Mouse (Mus musculus) lung, postnatal 0 days (tissue): ENCODE data around the gene Ralgapa2. TPM values are rescaled to one million over a fixed set of nuclear protein-coding genes. Genes with fewer than 3 reads are reported as not detected.

Experiments
- ATAC-seq: fragments of 200-750 bp; cut with Nextera tagmentation; 2 replicates; pipeline ENCODE4 v1.8.0; 2017; ENCODE audit warnings: moderate library complexity
- DNase-seq: peaks from one replicate; pipeline ENCODE4 v3.0.0-alpha.2; 2016; ENCODE audit warnings: low spot score
- H3K27ac ChIP-seq: fragments of 300-500 bp; sonication (generic); 2 replicates; pipeline ENCODE4 v1.5.1; 2014; ENCODE audit warnings: antibody characterized with exemption, mild to moderate bottlenecking, low read length, mixed read lengths
- H3K27me3 ChIP-seq: fragments of 300-500 bp; sonication (generic); replicated peaks from 2 replicates; pipeline ENCODE4 v1.6.1; 2014; ENCODE audit warnings: low read length, mixed read lengths; ENCODE audit not compliant: insufficient read depth
- H3K36me3 ChIP-seq: fragments of 300-500 bp; sonication (generic); 2 replicates; pipeline ENCODE4 v1.6.1; 2014; ENCODE audit warnings: low read length, mixed read lengths; ENCODE audit not compliant: insufficient read depth
- H3K4me1 ChIP-seq: fragments of 300-500 bp; sonication (generic); 2 replicates; pipeline ENCODE4 v1.6.1; 2014; ENCODE audit warnings: antibody characterized with exemption, low read depth, low read length, mixed read lengths; ENCODE audit not compliant: insufficient read depth
- H3K4me2 ChIP-seq: fragments of 300-500 bp; sonication (generic); replicated peaks from 2 replicates; pipeline ENCODE4 v1.6.1; 2014; ENCODE audit warnings: low read depth, mild to moderate bottlenecking, low read length, moderate library complexity, mixed read lengths
- H3K4me3 ChIP-seq: fragments of 300-500 bp; sonication (generic); 2 replicates; pipeline ENCODE4 v1.5.1; 2014; ENCODE audit warnings: low read depth, low read length
- H3K9ac ChIP-seq: fragments of 300-500 bp; sonication (generic); replicated peaks from 2 replicates; pipeline ENCODE4 v1.6.1; 2014; ENCODE audit warnings: low read depth, mild to moderate bottlenecking
- H3K9me3 ChIP-seq: fragments of 300-500 bp; sonication (generic); 2 replicates; pipeline ENCODE4 v1.6.1; 2016; ENCODE audit warnings: low read length, mixed read lengths
- CTCF ChIP-seq: IDR thresholded peaks from 2 replicates; pipeline ENCODE4 v1.5.1; 2016; ENCODE audit warnings: antibody characterized with exemption, mild to moderate bottlenecking
- EP300 ChIP-seq: IDR thresholded peaks from 2 replicates; pipeline ENCODE4 v1.6.1; 2016; ENCODE audit warnings: antibody characterized with exemption, mild to moderate bottlenecking, control low read depth
- WGBS: fragments of 180-500 bp; shearing (Covaris S2); extraction: QIAGEN DNeasy Blood & Tissue Kit; methylation state at CpG from one replicate; pipeline ENCODE4 v1.1.7; 2014; 5-methylcytosine and 5-hydroxymethylcytosine counted together
- polyA plus RNA-seq: library from polyadenylated mRNA; unstranded; fragments of >200 nt; fragmentation: Nextera tagmentation; extraction: Ambion mirVana; gene quantifications from 2 replicates; pipeline ENCODE4 v1.2.1, GENCODE M21; 2015

The Ralgapa2 gene
- polyA plus RNA-seq, 1 experiment from 2014 or later, result 9.1 TPM

- Histone ChIP-seq H3K9ac (no peak within 1 kb of the TSS), H3K4me1 (peaks cover 22% of the 10 kb centered on the region), H3K27me3 (peaks cover 82% of the 10 kb centered on the region), H3K36me3 (no peaks in the 10 kb centered on the region), H3K9me3 (no peaks in the 10 kb centered on the region), H3K27ac (no peak within 1 kb of the TSS), H3K4me3 (peak within 1 kb of the TSS; percentile 41), H3K4me2 (peak within 1 kb of the TSS; percentile 87)
- TF ChIP-seq EP300 (no peak), CTCF (no peak)
- DNase-seq (peak; percentile 22), ATAC-seq (peak; percentile 33; the same call in 1 of the 2 replicates)
- WGBS, result under 1% methylated on average over 75 of the region's 86 CpGs
These were observed 290.8 kb downstream of the Ralgapa2 start, which contains the start of gene Insm1 for GRCm38 (mm10) chr2:146221076-146221928. Insm1 (plus strand) TSS chr2:146221921.

DNA sequence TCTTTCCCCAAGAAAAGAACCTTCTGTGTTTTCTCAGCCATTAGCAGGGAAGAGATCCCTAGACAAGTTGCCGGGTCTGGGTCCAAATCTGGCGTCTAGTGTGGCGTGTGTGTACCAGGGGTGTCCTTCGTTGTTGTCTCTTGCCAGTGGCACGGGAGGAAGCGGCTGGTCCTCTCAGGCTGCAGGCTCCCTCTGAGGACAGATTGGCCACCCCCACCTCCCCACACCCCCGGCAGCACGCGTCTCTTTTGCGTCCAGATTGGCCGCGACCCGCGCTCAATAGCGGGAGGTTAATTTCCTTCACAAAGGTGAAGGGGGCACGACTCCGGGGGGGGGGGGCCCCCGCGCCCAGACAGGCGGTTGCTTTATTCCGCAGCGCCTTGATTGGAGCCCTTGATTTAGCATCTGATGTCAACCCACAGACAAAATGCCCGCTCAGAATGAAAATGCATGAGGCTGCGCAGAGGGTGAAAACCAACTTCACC lies 291.5 kb downstream of the Ralgapa2 start:
- H3K4me3 ChIP-seq, result no peak overlapping the region; the same call in 1 of the 2 replicates
- H3K4me2 ChIP-seq, result no peak overlapping the region
- no peaks in the 10 kb centered on the region for H3K36me3 ChIP-seq
- peaks cover 22% of the 10 kb centered on the region for H3K4me1 ChIP-seq
- H3K27me3 ChIP-seq, result peaks cover 82% of the 10 kb centered on the region
- H3K27ac ChIP-seq, result no peak overlapping the region
- no peak overlapping the region for H3K9ac ChIP-seq
- DNase-seq, result no peak
- no peak for ATAC-seq
- TF ChIP-seq EP300 (no peak), CTCF (no peak)
- 2% methylated on average over 24 of the region's 24 CpGs for WGBS
- no peaks in the 10 kb centered on the region for H3K9me3 ChIP-seq

DNA sequence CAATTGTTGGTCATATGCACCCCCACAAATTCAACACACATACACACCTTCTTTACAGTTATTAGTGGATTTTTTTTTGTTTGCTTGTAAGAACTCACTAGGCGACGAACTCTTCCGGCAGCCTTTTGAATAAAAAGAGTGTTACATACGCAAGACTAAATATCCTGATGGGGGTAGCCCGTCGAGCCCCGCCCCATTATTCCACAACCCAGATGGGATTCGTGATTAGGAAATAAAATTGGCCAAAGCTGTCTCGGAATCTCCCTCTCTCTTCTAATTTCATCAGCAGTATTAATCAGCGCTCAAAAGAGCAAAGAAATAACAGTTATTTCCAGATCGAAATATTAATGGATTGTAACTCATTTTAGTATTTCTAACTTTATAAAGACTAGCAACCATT lies 292.4 kb downstream of the Ralgapa2 start:
- peaks cover 22% of the 10 kb centered on the region for H3K4me1 ChIP-seq
- H3K27ac ChIP-seq, result no peak overlapping the region
- no peak for DNase-seq
- peaks cover 83% of the 10 kb centered on the region for H3K27me3 ChIP-seq
- WGBS, result 11% methylated on average over 11 of the region's 11 CpGs
- ATAC-seq, result no peak
- no peak overlapping the region for H3K9ac ChIP-seq
- H3K4me2 ChIP-seq, result no peak overlapping the region
- TF ChIP-seq CTCF (no peak), EP300 (no peak)
- H3K4me3 ChIP-seq, result no peak overlapping the region
- H3K36me3 ChIP-seq, result no peaks in the 10 kb centered on the region
- no peaks in the 10 kb centered on the region for H3K9me3 ChIP-seq

DNA sequence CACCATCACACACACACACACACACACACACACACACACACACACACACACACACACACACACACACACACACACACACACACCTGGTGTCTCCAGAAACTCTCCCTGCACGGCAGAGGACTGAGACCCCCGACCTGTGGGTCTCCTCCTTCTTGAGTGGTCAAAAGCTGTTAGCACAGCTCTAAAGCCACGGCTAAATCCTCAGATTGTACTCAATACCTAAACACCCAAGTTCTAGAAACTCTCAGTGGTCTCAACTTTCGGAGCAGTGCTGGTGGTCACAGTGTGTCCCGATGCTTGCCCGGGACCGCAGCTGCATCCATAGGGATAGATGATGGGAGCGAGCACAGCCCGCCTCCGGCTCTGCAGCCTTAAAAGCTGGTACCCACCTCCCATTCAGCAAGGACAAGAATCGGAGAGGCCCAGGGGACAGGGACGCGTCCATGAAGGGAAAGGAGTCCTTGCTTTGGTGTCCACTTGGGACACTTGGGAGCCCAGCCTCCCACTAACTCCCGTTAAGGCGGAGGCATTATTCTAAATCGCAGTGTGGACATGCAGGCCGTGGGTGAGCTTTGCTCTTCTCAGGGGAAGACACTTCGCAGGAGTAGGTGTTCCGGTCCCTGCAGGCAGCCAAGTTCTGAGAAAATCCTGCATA lies 293.1 kb downstream of the Ralgapa2 start:
- ATAC-seq (no peak), DNase-seq (no peak)
- Histone ChIP-seq H3K36me3 (no peaks in the 10 kb centered on the region), H3K9ac (no peak overlapping the region), H3K4me1 (peaks cover 22% of the 10 kb centered on the region), H3K27ac (no peak overlapping the region), H3K27me3 (peaks cover 75% of the 10 kb centered on the region), H3K4me2 (no peak overlapping the region), H3K9me3 (no peaks in the 10 kb centered on the region), H3K4me3 (no peak overlapping the region)
- 5% methylated on average over 19 of the region's 19 CpGs for WGBS
- no peak for TF ChIP-seq CTCF
- no peak for TF ChIP-seq EP300

- peaks cover 68% of the 10 kb centered on the region for H3K27me3 ChIP-seq
- no peak overlapping the region for H3K27ac ChIP-seq
- H3K9ac ChIP-seq, result no peak overlapping the region
- peak overlapping the region; percentile 23 for H3K4me3 ChIP-seq
- WGBS, result 1% methylated on average over 39 of the region's 40 CpGs
- TF ChIP-seq CTCF, result no peak
- TF ChIP-seq EP300, result no peak
- H3K4me2 ChIP-seq, result peak overlapping the region; percentile 38
- no peaks in the 10 kb centered on the region for H3K9me3 ChIP-seq
- peak; percentile 11 for DNase-seq
- H3K36me3 ChIP-seq, result no peaks in the 10 kb centered on the region
- H3K4me1 ChIP-seq, result peaks cover 22% of the 10 kb centered on the region
- no peak for ATAC-seq
These were observed 293.9 kb downstream of the Ralgapa2 start for GRCm38 (mm10) chr2:146218161-146218691.
